Mouse (Mus musculus) hindbrain, embryonic 11.5 days (tissue): Measurements from ENCODE around the gene Fkbp2. TPM values are rescaled to one million over a fixed set of nuclear protein-coding genes. Genes with fewer than 3 reads are reported as not detected.

Source experiments
- ATAC-seq: fragments of 200-750 bp; cut with Nextera tagmentation; 2 replicates; pipeline ENCODE4 v1.8.0; 2017; ENCODE audit warnings: mild to moderate bottlenecking, moderate TSS enrichment, moderate library complexity; ENCODE audit not compliant: low FRiP score
- DNase-seq: peaks from one replicate; pipeline ENCODE4 v3.0.0-alpha.2; 2015; ENCODE audit warnings: low spot score
- H3K27ac ChIP-seq: fragments of 300-500 bp; sonication (generic); 2 replicates; pipeline ENCODE4 v1.5.1; 2014; ENCODE audit warnings: mild to moderate bottlenecking, low read depth, low read length
- H3K27me3 ChIP-seq: fragments of 300-500 bp; sonication (generic); 2 replicates; pipeline ENCODE4 v1.6.1; 2014; ENCODE audit warnings: mild to moderate bottlenecking, low read length, moderate library complexity, mixed read lengths; ENCODE audit not compliant: control insufficient read depth, insufficient read depth
- H3K36me3 ChIP-seq: fragments of 300-500 bp; sonication (generic); 2 replicates; pipeline ENCODE4 v1.6.1; 2014; ENCODE audit warnings: mild to moderate bottlenecking, low read length, moderate library complexity, mixed read lengths; ENCODE audit not compliant: control insufficient read depth, insufficient read depth
- H3K4me1 ChIP-seq: fragments of 300-500 bp; sonication (generic); replicated peaks from 2 replicates; pipeline ENCODE4 v1.6.1; 2014; ENCODE audit warnings: low read length, mixed read lengths; ENCODE audit not compliant: control insufficient read depth, insufficient read depth
- H3K4me2 ChIP-seq: fragments of 300-500 bp; sonication (generic); replicated peaks from 2 replicates; pipeline ENCODE4 v1.6.1; 2014; ENCODE audit warnings: mild to moderate bottlenecking, low read depth, low read length
- H3K4me3 ChIP-seq: fragments of 300-500 bp; sonication (generic); 2 replicates; pipeline ENCODE4 v1.5.1; 2014; ENCODE audit warnings: low read depth, low read length
- H3K9ac ChIP-seq: fragments of 300-500 bp; sonication (generic); 2 replicates; pipeline ENCODE4 v1.6.1; 2014; ENCODE audit warnings: low read depth, low read length
- H3K9me3 ChIP-seq: fragments of 300-500 bp; sonication (generic); 2 replicates; pipeline ENCODE4 v1.6.1; 2016; ENCODE audit warnings: low read length; ENCODE audit not compliant: control insufficient read depth
- WGBS: fragments of 180-500 bp; shearing (Covaris S2); extraction: QIAGEN DNeasy Blood & Tissue Kit; methylation state at CpG from one replicate; pipeline ENCODE4 v1.1.7; 2014; 5-methylcytosine and 5-hydroxymethylcytosine counted together
- polyA plus RNA-seq: library from polyadenylated mRNA; unstranded; fragments of >200 nt; fragmentation: Nextera tagmentation; extraction: Ambion mirVana; gene quantifications from 2 replicates; pipeline ENCODE4 v1.2.1, GENCODE M21; 2014

The Fkbp2 gene
- 73.7 and 79.3 TPM in 2 replicates for polyA plus RNA-seq

DNA sequence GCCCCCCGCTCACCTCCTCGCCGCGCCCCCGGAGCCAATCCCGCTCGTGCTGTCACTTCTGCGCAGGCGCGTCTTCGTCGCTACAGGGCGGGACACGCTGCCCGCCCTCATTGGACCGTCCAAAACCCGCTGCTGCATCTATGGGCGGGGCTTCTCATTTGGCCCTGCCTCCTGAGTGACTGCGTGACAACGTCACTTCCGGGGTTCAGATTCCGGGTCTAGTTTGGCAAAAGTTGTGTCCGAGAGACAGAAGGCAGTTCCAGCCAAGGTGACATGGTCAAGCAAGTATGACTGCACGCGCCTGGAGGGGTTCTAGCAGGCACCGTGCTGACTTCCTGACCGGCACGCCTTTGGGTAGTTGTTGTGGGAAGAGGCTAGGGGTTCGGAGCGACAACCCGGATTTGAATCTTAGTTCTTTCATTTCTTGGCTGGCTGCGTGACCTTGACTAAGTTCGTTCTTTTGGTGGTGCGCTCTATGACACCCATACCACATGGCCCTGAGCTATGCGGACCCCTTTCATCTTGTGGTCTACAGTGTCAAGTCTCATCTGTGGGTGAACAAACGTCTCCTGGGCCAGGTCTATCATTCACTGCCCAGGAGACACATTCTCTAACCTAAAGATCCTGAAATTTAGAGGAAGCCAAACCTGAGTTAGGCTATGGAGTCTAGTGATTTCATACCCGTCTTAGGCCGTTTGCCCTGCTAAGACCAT lies at the start of gene Fkbp2:
TSS of gene Fkbp2 (minus strand) at position 121 of the 713 bp plus-strand sequence.
- DNase-seq, result peak; percentile 98
- peaks cover 7% of the 10 kb centered on the region; the same call in 1 of the 2 replicates for H3K36me3 ChIP-seq
- H3K9ac ChIP-seq, result peak within 1 kb of the TSS; percentile 78
- peaks cover 11% of the 10 kb centered on the region for H3K4me1 ChIP-seq
- ATAC-seq, result peak; percentile 90
- peak within 1 kb of the TSS; percentile 93 for H3K27ac ChIP-seq
- peak within 1 kb of the TSS; percentile 79 for H3K4me2 ChIP-seq
- peak within 1 kb of the TSS; percentile 63 for H3K4me3 ChIP-seq
- 2% methylated on average over 38 of the region's 38 CpGs for WGBS
- H3K9me3 ChIP-seq, result no peaks in the 10 kb centered on the region
- H3K27me3 ChIP-seq, result no peaks in the 10 kb centered on the region

DNA sequence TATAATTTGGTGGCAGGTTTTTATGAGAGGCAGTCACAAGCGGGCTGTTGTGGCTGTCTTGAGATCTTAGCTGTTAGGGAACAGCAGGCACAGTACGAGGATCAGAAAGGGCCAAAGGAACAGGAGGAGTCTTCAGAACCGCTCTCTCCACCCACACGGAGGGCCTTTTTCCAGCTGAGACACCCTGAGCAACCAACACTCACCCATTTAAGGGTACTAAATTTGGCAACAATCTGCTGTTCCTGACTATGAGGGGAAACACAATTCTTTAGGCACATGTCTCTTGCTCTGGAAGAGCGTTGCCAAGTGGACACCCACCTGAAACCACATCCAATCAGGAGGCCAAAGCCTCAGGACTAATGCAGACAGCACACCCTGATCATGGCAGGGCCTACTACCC lies 49.2 kb upstream of the Fkbp2 start:
- Histone ChIP-seq H3K36me3 (peaks cover 23% of the 10 kb centered on the region), H3K27ac (no peak overlapping the region), H3K4me3 (no peak overlapping the region), H3K4me1 (no peaks in the 10 kb centered on the region), H3K9ac (no peak overlapping the region), H3K9me3 (no peaks in the 10 kb centered on the region), H3K27me3 (no peaks in the 10 kb centered on the region), H3K4me2 (no peak overlapping the region)
- 95% methylated on average over 5 of the region's 5 CpGs for WGBS
- ATAC-seq (no peak), DNase-seq (no peak)

- no peaks in the 10 kb centered on the region for H3K4me1 ChIP-seq
- ATAC-seq (no peak), DNase-seq (peak; percentile 57)
- H3K9me3 ChIP-seq, result no peaks in the 10 kb centered on the region
- H3K4me3 ChIP-seq, result no peak overlapping the region
- no peak overlapping the region for H3K27ac ChIP-seq
- H3K36me3 ChIP-seq, result peaks cover 16% of the 10 kb centered on the region; the same call in 1 of the 2 replicates
- H3K4me2 ChIP-seq, result no peak overlapping the region
- 53% methylated on average over 3 of the region's 3 CpGs for WGBS
- H3K9ac ChIP-seq, result no peak overlapping the region
- no peaks in the 10 kb centered on the region for H3K27me3 ChIP-seq
Measured at GRCm38 (mm10) chr19:7020224-7020641, 39.9 kb upstream of the Fkbp2 start.

DNA sequence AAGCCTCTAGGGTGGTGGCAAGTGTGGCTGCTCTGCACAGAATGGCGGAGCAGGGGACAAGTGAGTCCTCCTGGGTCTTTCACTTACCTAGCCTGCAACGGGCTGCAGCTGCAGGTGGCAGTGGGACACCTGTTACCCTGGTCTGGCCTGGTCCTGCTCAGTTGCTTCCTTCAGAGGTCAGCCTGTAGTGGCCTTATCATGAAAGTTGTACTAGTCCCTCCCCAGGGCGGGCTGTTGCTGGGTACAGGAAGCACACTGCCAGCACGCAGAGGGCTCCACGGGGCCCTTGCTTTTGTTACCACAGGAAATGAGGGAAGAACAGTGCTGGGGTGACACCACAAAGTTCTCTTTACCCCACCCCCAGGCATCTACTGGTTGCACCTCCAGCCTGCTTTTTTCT lies 38.9 kb upstream of the Fkbp2 start, which contains the start of gene Fermt3:
TSS of gene Fermt3 (minus strand) at position 279 of the 400 bp plus-strand sequence.
- H3K27me3 ChIP-seq, result no peaks in the 10 kb centered on the region
- no peak within 1 kb of the TSS for H3K4me3 ChIP-seq
- no peaks in the 10 kb centered on the region for H3K4me1 ChIP-seq
- 87% methylated on average over 5 of the region's 5 CpGs for WGBS
- DNase-seq (no peak), ATAC-seq (no peak)
- H3K27ac ChIP-seq, result no peak within 1 kb of the TSS
- no peak within 1 kb of the TSS for H3K9ac ChIP-seq
- H3K36me3 ChIP-seq, result peaks cover 16% of the 10 kb centered on the region; the same call in 1 of the 2 replicates
- H3K4me2 ChIP-seq, result no peak within 1 kb of the TSS
- H3K9me3 ChIP-seq, result no peaks in the 10 kb centered on the region

GRCm38 (mm10) chr19:7018546-7018945 lies 38.2 kb upstream of the Fkbp2 start:
- no peak overlapping the region for H3K9ac ChIP-seq
- peaks cover 16% of the 10 kb centered on the region; the same call in 1 of the 2 replicates for H3K36me3 ChIP-seq
- ATAC-seq (no peak), DNase-seq (no peak)
- WGBS, result 93% methylated on average over 11 of the region's 11 CpGs
- no peak overlapping the region for H3K27ac ChIP-seq
- no peaks in the 10 kb centered on the region for H3K9me3 ChIP-seq
- H3K4me3 ChIP-seq, result no peak overlapping the region
- H3K4me1 ChIP-seq, result no peaks in the 10 kb centered on the region
- H3K4me2 ChIP-seq, result no peak overlapping the region
- H3K27me3 ChIP-seq, result no peaks in the 10 kb centered on the region

DNA sequence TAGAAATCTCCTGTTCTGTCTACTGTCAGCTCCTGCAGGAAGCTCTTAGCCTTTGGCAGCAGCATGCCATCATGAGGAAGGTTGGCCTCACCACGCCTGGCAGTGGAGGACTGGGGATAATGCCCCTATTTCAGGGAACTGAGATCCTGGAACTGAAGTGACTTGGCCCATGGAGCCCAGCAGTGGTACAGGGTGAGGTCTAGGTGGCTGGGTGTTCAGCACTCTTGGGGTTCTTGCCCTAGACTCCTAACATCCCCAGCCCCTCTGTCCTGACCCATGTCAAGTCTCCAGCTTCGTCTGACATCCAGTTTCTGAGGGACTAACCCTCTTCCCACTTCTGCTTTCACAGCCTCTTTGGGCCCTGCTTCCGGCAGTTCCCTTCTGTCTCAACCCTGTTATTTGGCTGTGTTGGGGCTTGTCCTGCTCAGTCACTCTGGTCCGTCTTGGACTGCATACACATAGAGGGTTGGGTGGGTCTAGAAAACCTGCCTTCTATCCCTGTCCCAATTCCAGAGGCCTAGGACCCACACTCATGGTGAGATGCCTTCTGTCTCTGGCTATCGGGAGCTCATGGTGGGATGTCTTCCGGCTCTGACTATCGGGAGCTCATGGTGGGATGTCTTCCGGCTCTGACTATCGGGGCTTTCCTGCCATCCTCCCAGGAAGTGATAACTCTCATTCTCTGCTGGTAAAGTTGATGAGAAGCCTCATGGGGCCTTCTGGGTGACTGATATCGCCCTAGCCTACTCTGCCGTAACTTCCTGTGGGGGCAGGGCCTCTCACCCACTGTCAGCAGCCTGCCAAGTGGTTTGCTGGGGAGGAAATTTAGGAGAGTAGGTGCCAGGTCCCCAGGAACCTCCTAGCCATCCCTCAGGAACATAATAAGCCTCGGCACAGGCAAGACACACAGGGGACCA lies 37.5 kb upstream of the Fkbp2 start:
- H3K9ac ChIP-seq, result no peak overlapping the region
- H3K4me2 ChIP-seq, result no peak overlapping the region
- DNase-seq (no peak), ATAC-seq (no peak)
- H3K27me3 ChIP-seq, result no peaks in the 10 kb centered on the region
- peaks cover 11% of the 10 kb centered on the region; the same call in 1 of the 2 replicates for H3K36me3 ChIP-seq
- H3K4me3 ChIP-seq, result no peak overlapping the region
- 89% methylated on average over 12 of the region's 12 CpGs for WGBS
- H3K4me1 ChIP-seq, result no peaks in the 10 kb centered on the region
- H3K9me3 ChIP-seq, result no peaks in the 10 kb centered on the region
- no peak overlapping the region for H3K27ac ChIP-seq

- DNase-seq (no peak), ATAC-seq (no peak)
- Histone ChIP-seq H3K4me2 (no peak overlapping the region), H3K27me3 (no peaks in the 10 kb centered on the region), H3K9ac (no peak overlapping the region), H3K9me3 (no peaks in the 10 kb centered on the region), H3K4me1 (no peaks in the 10 kb centered on the region), H3K27ac (no peak overlapping the region), H3K4me3 (no peak overlapping the region), H3K36me3 (peaks cover under 1% of the 10 kb centered on the region; the same call in 1 of the 2 replicates)
- WGBS, result 92% methylated on average over 20 of the region's 20 CpGs
Measured at GRCm38 (mm10) chr19:7014481-7015135, 34.3 kb upstream of the Fkbp2 start.

GRCm38 (mm10) chr19:7013984-7014383 lies 33.7 kb upstream of the Fkbp2 start:
- DNase-seq, result no peak
- Histone ChIP-seq H3K27me3 (no peaks in the 10 kb centered on the region), H3K4me2 (no peak overlapping the region), H3K4me3 (no peak overlapping the region), H3K9me3 (no peaks in the 10 kb centered on the region), H3K36me3 (no peaks in the 10 kb centered on the region), H3K4me1 (no peaks in the 10 kb centered on the region), H3K27ac (no peak overlapping the region), H3K9ac (no peak overlapping the region)
- 83% methylated on average over 9 of the region's 9 CpGs for WGBS
- ATAC-seq, result no peak
